Mouse (Mus musculus): ENCODE measurements at regions not wholly inside any gene's neighbourhood (a gene's known extent, or its start where the extent isn't known, plus 50 kb on each side); places are given as distances from the start of the nearest gene placed in this dataset.

GRCm38 (mm10) chr4:83915871-83916270 lies 390.5 kb downstream of the Ccdc171 start:
- no peak for ATAC-seq (replicated peaks; ENCODE audit: insufficient number of reproducible peaks, low FRiP score, low TSS enrichment)
- H3K4me1 ChIP-seq (ENCODE audit: control insufficient read depth, insufficient read depth, low read length), result peaks cover 4% of the 10 kb centered on the region; the same call in 1 of the 2 replicates
- no peak overlapping the region for H3K4me3 ChIP-seq (ENCODE audit: low read depth, low read length)
- H3K9me3 ChIP-seq (replicated peaks; ENCODE audit: control insufficient read depth, low read length), result no peaks in the 10 kb centered on the region
- H3K36me3 ChIP-seq (ENCODE audit: control insufficient read depth, insufficient read depth, low read length), result no peaks in the 10 kb centered on the region
- H3K4me2 ChIP-seq, result no peak overlapping the region
- 60% methylated on average over 4 of the region's 4 CpGs for WGBS (ENCODE audit: insufficient replicate concordance)
- no peak overlapping the region for H3K27ac ChIP-seq (ENCODE audit: low read depth, low read length)
- H3K9ac ChIP-seq (ENCODE audit: low read depth, low read length), result no peak overlapping the region
- no peaks in the 10 kb centered on the region for H3K27me3 ChIP-seq (ENCODE audit: control insufficient read depth, insufficient read depth, low read length)

- Histone ChIP-seq H3K9me3 (replicated peaks; ENCODE audit: control insufficient read depth, low read length) (no peaks in the 10 kb centered on the region), H3K27me3 (ENCODE audit: control insufficient read depth, insufficient read depth, low read length) (no peaks in the 10 kb centered on the region), H3K27ac (ENCODE audit: low read depth, low read length) (no peak overlapping the region), H3K4me3 (ENCODE audit: low read depth, low read length) (no peak overlapping the region), H3K4me2 (no peak overlapping the region), H3K4me1 (ENCODE audit: control insufficient read depth, insufficient read depth, low read length) (peaks cover 4% of the 10 kb centered on the region; the same call in 1 of the 2 replicates), H3K36me3 (ENCODE audit: control insufficient read depth, insufficient read depth, low read length) (no peaks in the 10 kb centered on the region), H3K9ac (ENCODE audit: low read depth, low read length) (no peak overlapping the region)
- WGBS (ENCODE audit: insufficient replicate concordance), result 60% methylated on average over 4 of the region's 4 CpGs
- no peak for ATAC-seq (replicated peaks; ENCODE audit: insufficient number of reproducible peaks, low FRiP score, low TSS enrichment)
These were observed 391.7 kb downstream of the Ccdc171 start for GRCm38 (mm10) chr4:83917009-83917408.

- no peak overlapping the region for H3K27ac ChIP-seq (ENCODE audit: low read depth, low read length)
- ATAC-seq (replicated peaks; ENCODE audit: insufficient number of reproducible peaks, low FRiP score, low TSS enrichment), result no peak
- H3K4me3 ChIP-seq (ENCODE audit: low read depth, low read length), result no peak overlapping the region
- no peak overlapping the region for H3K9ac ChIP-seq (ENCODE audit: low read depth, low read length)
- H3K27me3 ChIP-seq (ENCODE audit: control insufficient read depth, insufficient read depth, low read length), result no peaks in the 10 kb centered on the region
- 76% methylated on average over 3 of the region's 3 CpGs for WGBS (ENCODE audit: insufficient replicate concordance)
- H3K36me3 ChIP-seq (ENCODE audit: control insufficient read depth, insufficient read depth, low read length), result no peaks in the 10 kb centered on the region
- no peak overlapping the region for H3K4me2 ChIP-seq
- peaks cover 4% of the 10 kb centered on the region; the same call in 1 of the 2 replicates for H3K4me1 ChIP-seq (ENCODE audit: control insufficient read depth, insufficient read depth, low read length)
- H3K9me3 ChIP-seq (replicated peaks; ENCODE audit: control insufficient read depth, low read length), result no peaks in the 10 kb centered on the region
These were observed 392.7 kb downstream of the Ccdc171 start for GRCm38 (mm10) chr4:83918093-83918492.

GRCm38 (mm10) chr4:83919041-83919440 lies 393.7 kb downstream of the Ccdc171 start:
- peaks cover 4% of the 10 kb centered on the region; the same call in 1 of the 2 replicates for H3K4me1 ChIP-seq (ENCODE audit: control insufficient read depth, insufficient read depth, low read length)
- no peaks in the 10 kb centered on the region for H3K27me3 ChIP-seq (ENCODE audit: control insufficient read depth, insufficient read depth, low read length)
- H3K9me3 ChIP-seq (replicated peaks; ENCODE audit: control insufficient read depth, low read length), result no peaks in the 10 kb centered on the region
- no peak overlapping the region for H3K27ac ChIP-seq (ENCODE audit: low read depth, low read length)
- ATAC-seq (replicated peaks; ENCODE audit: insufficient number of reproducible peaks, low FRiP score, low TSS enrichment), result no peak
- no peak overlapping the region for H3K4me2 ChIP-seq
- H3K9ac ChIP-seq (ENCODE audit: low read depth, low read length), result no peak overlapping the region
- no peaks in the 10 kb centered on the region for H3K36me3 ChIP-seq (ENCODE audit: control insufficient read depth, insufficient read depth, low read length)
- H3K4me3 ChIP-seq (ENCODE audit: low read depth, low read length), result no peak overlapping the region
- WGBS (ENCODE audit: insufficient replicate concordance), result 32% methylated on average over 1 of the region's 1 CpGs

- Histone ChIP-seq H3K36me3 (ENCODE audit: control insufficient read depth, insufficient read depth, low read length) (no peaks in the 10 kb centered on the region), H3K27ac (ENCODE audit: low read depth, low read length) (no peak overlapping the region), H3K4me3 (ENCODE audit: low read depth, low read length) (no peak overlapping the region), H3K4me1 (ENCODE audit: control insufficient read depth, insufficient read depth, low read length) (no peaks in the 10 kb centered on the region), H3K4me2 (no peak overlapping the region), H3K9me3 (replicated peaks; ENCODE audit: control insufficient read depth, low read length) (no peaks in the 10 kb centered on the region), H3K9ac (ENCODE audit: low read depth, low read length) (no peak overlapping the region), H3K27me3 (ENCODE audit: control insufficient read depth, insufficient read depth, low read length) (no peaks in the 10 kb centered on the region)
- no peak for ATAC-seq (replicated peaks; ENCODE audit: insufficient number of reproducible peaks, low FRiP score, low TSS enrichment)
- 58% methylated on average over 8 of the region's 8 CpGs for WGBS (ENCODE audit: insufficient replicate concordance)
These were observed 399.9 kb downstream of the Ccdc171 start for GRCm38 (mm10) chr4:83925118-83925842.

- Histone ChIP-seq H3K9me3 (replicated peaks; ENCODE audit: control insufficient read depth, low read length) (no peaks in the 10 kb centered on the region), H3K27ac (ENCODE audit: low read depth, low read length) (no peak overlapping the region), H3K9ac (ENCODE audit: low read depth, low read length) (no peak overlapping the region), H3K27me3 (ENCODE audit: control insufficient read depth, insufficient read depth, low read length) (no peaks in the 10 kb centered on the region), H3K36me3 (ENCODE audit: control insufficient read depth, insufficient read depth, low read length) (no peaks in the 10 kb centered on the region), H3K4me2 (no peak overlapping the region), H3K4me1 (ENCODE audit: control insufficient read depth, insufficient read depth, low read length) (no peaks in the 10 kb centered on the region), H3K4me3 (ENCODE audit: low read depth, low read length) (no peak overlapping the region)
- ATAC-seq (replicated peaks; ENCODE audit: insufficient number of reproducible peaks, low FRiP score, low TSS enrichment), result no peak
- WGBS (ENCODE audit: insufficient replicate concordance), result 46% methylated on average over 11 of the region's 11 CpGs
These were observed 400.9 kb downstream of the Ccdc171 start for GRCm38 (mm10) chr4:83926195-83926731.

GRCm38 (mm10) chr4:83931897-83932654 lies 406.7 kb downstream of the Ccdc171 start:
- 64% methylated on average over 8 of the region's 8 CpGs for WGBS (ENCODE audit: insufficient replicate concordance)
- Histone ChIP-seq H3K4me2 (no peak overlapping the region), H3K9ac (ENCODE audit: low read depth, low read length) (no peak overlapping the region), H3K9me3 (replicated peaks; ENCODE audit: control insufficient read depth, low read length) (no peaks in the 10 kb centered on the region), H3K27me3 (ENCODE audit: control insufficient read depth, insufficient read depth, low read length) (no peaks in the 10 kb centered on the region), H3K4me1 (ENCODE audit: control insufficient read depth, insufficient read depth, low read length) (no peaks in the 10 kb centered on the region), H3K36me3 (ENCODE audit: control insufficient read depth, insufficient read depth, low read length) (no peaks in the 10 kb centered on the region), H3K27ac (ENCODE audit: low read depth, low read length) (no peak overlapping the region), H3K4me3 (ENCODE audit: low read depth, low read length) (no peak overlapping the region)
- ATAC-seq (replicated peaks; ENCODE audit: insufficient number of reproducible peaks, low FRiP score, low TSS enrichment), result no peak

- Histone ChIP-seq H3K36me3 (ENCODE audit: control insufficient read depth, insufficient read depth, low read length) (no peaks in the 10 kb centered on the region), H3K9me3 (replicated peaks; ENCODE audit: control insufficient read depth, low read length) (no peaks in the 10 kb centered on the region), H3K4me3 (ENCODE audit: low read depth, low read length) (no peak overlapping the region), H3K4me2 (no peak overlapping the region), H3K9ac (ENCODE audit: low read depth, low read length) (no peak overlapping the region), H3K27me3 (ENCODE audit: control insufficient read depth, insufficient read depth, low read length) (no peaks in the 10 kb centered on the region), H3K27ac (ENCODE audit: low read depth, low read length) (no peak overlapping the region), H3K4me1 (ENCODE audit: control insufficient read depth, insufficient read depth, low read length) (no peaks in the 10 kb centered on the region)
- 68% methylated on average over 9 of the region's 9 CpGs for WGBS (ENCODE audit: insufficient replicate concordance)
- no peak for ATAC-seq (replicated peaks; ENCODE audit: insufficient number of reproducible peaks, low FRiP score, low TSS enrichment)
These were observed 416.3 kb downstream of the Ccdc171 start for GRCm38 (mm10) chr4:83941693-83942092.
